Mouse (Mus musculus) olfactory bulb, adult 2 months (tissue): ENCODE measurements around the gene Crtc1.

ENCODE experiments used
- CTCF ChIP-seq: fragments of 200-500 bp; IDR thresholded peaks from 2 replicates; pipeline ENCODE4 v1.5.1; 2012; ENCODE audit warnings: low read depth, mild to moderate bottlenecking, low read length, moderate library complexity; ENCODE audit not compliant: insufficient read depth
- POLR2A ChIP-seq: fragments of 200-500 bp; IDR thresholded peaks from 2 replicates; pipeline ENCODE4 v1.6.1; 2012; ENCODE audit warnings: mild to moderate bottlenecking, low read depth, low read length, moderate library complexity; ENCODE audit not compliant: insufficient read depth

DNA sequence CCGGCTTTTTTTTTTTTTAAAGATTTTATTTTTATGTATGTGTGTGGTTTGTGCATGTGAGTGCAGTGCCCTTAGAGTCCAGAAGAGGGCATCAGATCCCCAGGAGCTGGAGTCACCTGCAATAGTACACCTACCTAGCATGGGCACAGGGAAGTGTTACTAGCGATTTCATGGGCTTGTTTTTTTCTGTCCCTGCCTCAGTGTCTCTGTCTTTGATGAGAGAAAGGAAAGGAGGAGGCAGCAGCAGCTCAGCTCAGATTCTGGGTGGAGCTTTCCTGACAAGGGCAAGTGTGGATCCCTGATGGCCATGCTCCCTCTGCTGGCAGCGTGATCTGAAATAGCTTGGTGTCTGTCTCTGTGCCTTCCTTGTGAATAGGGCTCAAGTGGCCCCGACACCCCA lies 78.6 kb downstream of the Crtc1 start:
- TF ChIP-seq CTCF (no peak), POLR2A (no peak)
